Mouse (Mus musculus) ES-Bruce4 (cell line): ENCODE measurements at regions not wholly inside any gene's neighbourhood (a gene's known extent, or its start where the extent isn't known, plus 50 kb on each side); places are given as distances from the start of the nearest gene placed in this dataset.

Experiments
- CTCF ChIP-seq: IDR thresholded peaks from one replicate; pipeline ENCODE4 v1.8.1; 2011; ENCODE audit warnings: low read depth, low read length
- POLR2A ChIP-seq: IDR thresholded peaks from one replicate; pipeline ENCODE4 v1.8.1; 2011; ENCODE audit warnings: low read length; ENCODE audit not compliant: insufficient read depth

DNA sequence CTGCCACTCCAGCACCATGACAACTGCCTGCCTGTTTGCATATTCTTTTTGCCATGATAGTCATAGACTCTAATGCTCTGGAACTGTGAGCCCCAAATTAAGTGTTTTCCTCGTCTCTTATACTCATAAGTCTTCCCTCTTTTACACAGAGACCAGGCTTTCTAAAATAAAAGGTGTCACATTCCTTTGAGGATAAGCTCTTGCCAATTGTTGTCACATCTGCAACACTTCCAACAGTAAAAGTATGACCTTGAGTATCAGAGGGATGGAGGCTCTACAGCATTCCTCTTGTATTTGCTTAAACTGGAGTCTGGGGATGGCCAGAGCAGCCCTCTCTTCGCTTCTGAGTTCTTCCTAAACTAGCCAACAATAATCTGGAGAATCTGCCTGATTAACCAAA lies 301.4 kb upstream of the Cd180 start:
- TF ChIP-seq POLR2A = no peak
- no peak for TF ChIP-seq CTCF
